Mouse (Mus musculus): Measurements from ENCODE around the gene Hcn4. TPM values are rescaled to one million over a fixed set of nuclear protein-coding genes. Genes with fewer than 3 reads are reported as not detected.

Hcn4 gene
- total and polyA plus RNA-seq, 3 experiments: 0.11 TPM; not detected in 2

DNA sequence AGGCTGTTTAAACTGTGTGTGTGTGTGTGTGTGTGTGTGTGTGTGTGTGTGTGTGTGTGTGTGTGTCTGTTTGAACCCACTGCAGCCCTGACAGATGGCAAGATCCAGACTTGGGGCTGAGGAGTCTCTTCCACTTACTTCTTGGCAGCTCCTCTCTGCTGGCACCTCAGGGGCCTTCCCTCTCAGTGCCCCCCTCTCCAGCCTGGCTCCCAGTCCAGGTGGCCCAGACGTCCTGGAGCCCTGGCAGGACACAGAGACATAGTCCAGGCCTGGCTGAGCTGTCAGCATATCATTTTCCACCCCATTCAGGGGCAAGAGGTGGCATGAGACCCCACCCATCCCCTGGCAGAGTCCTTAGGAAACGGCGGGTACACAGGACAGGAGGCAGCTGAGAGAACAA, 5.5 kb upstream of the Hcn4 start:
- H3K4me3 ChIP-seq (ENCODE audit: low read depth, low read length): no peak overlapping the region
- H3K27me3 ChIP-seq (ENCODE audit: insufficient read depth, low read length): peaks cover 18% of the 10 kb centered on the region; the same call in 1 of the 2 replicates
- H3K9me3 ChIP-seq (replicated peaks): 0 out of 2 replicates have a peak, but pooled peaks cover 4% of the 10 kb centered on the region
- H3K36me3 ChIP-seq (replicated peaks): no peaks in the 10 kb centered on the region
- H3K4me1 ChIP-seq (ENCODE audit: insufficient read depth, low read depth, low read length): no peaks in the 10 kb centered on the region; the same call in 1 of the 2 replicates
- ATAC-seq (ENCODE audit: extremely low read depth, insufficient number of reproducible peaks, low FRiP score, poor library complexity, severe bottlenecking) (no peak), DNase-seq (ENCODE audit: low spot score) (no peak)
- TF ChIP-seq CTCF (IDR thresholded peaks at IDR 0.05; ENCODE audit: low read depth, low read length) (no peak), TAL1 (conservative IDR thresholded peaks at IDR 0.05; ENCODE audit: low read depth, low read length) (no peak), GATA2 (IDR thresholded peaks at IDR 0.05; ENCODE audit: borderline replicate concordance, low read depth, low read length) (no peak), GATA1 (IDR thresholded peaks at IDR 0.05; ENCODE audit: borderline replicate concordance, low read length) (no peak), POLR2AphosphoS5 (IDR thresholded peaks at IDR 0.05; ENCODE audit: insufficient replicate concordance, low read depth, low read length) (no peak)

DNA sequence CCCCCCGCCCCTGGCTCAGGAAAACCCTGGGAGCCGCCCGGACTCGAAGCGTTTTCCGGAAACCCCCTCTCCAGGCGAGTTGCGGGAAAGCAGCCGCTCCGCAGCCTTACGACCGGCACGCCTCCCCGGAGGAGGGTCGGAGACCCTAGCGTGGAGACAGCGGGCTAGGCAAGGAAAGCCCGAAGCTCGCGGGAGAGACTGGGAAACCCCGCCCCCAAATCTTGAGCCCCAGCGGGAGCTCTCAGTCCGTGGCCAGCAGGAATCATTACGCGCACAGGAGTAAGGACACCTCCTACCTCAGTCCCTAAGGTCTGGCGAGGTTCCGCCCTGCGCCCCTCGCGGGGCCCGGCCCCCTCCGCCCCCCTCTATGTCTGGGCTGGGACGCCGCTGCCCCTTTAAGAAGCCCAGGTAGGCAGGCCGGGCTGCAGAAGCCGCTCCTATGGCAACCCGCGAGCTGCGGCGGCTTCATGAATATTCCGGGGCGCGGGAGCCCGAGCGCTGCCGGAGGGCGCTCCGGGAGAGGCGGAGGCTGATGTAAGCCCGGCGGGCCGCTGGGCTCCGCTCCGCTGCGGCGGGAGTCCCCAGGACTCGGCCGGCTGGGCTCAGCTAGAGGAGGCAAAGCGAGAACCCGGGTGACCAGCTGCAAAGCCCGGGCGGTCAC, 651 bp upstream of the Hcn4 start:
- H3K27me3 ChIP-seq (ENCODE audit: insufficient read depth, low read length): peaks cover 25% of the 10 kb centered on the region; the same call in 1 of the 2 replicates
- H3K4me3 ChIP-seq (ENCODE audit: low read depth, low read length): no peak overlapping the region
- ATAC-seq (ENCODE audit: extremely low read depth, insufficient number of reproducible peaks, low FRiP score, poor library complexity, severe bottlenecking): no peak

DNA sequence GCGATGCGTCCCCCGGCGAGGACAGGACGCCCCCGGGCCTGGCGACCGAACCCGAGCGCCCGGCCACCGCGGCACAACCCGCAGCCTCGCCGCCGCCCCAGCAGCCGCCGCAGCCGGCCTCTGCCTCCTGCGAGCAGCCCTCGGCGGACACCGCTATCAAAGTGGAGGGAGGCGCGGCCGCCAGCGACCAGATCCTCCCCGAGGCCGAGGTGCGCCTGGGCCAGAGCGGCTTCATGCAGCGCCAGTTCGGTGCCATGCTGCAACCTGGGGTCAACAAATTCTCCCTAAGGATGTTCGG, 655 bp downstream of the Hcn4 start:
- no peaks in the 10 kb centered on the region; the same call in 1 of the 2 replicates for H3K4me1 ChIP-seq (ENCODE audit: insufficient read depth, low read depth, low read length)
- TF ChIP-seq GATA1 (IDR thresholded peaks at IDR 0.05; ENCODE audit: borderline replicate concordance, low read length) (no peak), TAL1 (conservative IDR thresholded peaks at IDR 0.05; ENCODE audit: low read depth, low read length) (no peak), CTCF (IDR thresholded peaks at IDR 0.05; ENCODE audit: low read depth, low read length) (no peak), POLR2AphosphoS5 (IDR thresholded peaks at IDR 0.05; ENCODE audit: insufficient replicate concordance, low read depth, low read length) (no peak), GATA2 (IDR thresholded peaks at IDR 0.05; ENCODE audit: borderline replicate concordance, low read depth, low read length) (no peak)
- no peaks in the 10 kb centered on the region for H3K36me3 ChIP-seq (replicated peaks)
- H3K4me3 ChIP-seq (ENCODE audit: low read depth, low read length): no peak overlapping the region
- DNase-seq (ENCODE audit: low spot score): no peak
- ATAC-seq (ENCODE audit: extremely low read depth, insufficient number of reproducible peaks, low FRiP score, poor library complexity, severe bottlenecking): no peak
- H3K27me3 ChIP-seq (ENCODE audit: insufficient read depth, low read length): peaks cover 20% of the 10 kb centered on the region; the same call in 1 of the 2 replicates
- peaks cover 12% of the 10 kb centered on the region for H3K9me3 ChIP-seq (replicated peaks)

More for the DNA sequence above, 651 bp upstream of the Hcn4 start:
- Histone ChIP-seq H3K9me3 (replicated peaks) (peaks cover 12% of the 10 kb centered on the region), H3K36me3 (replicated peaks) (no peaks in the 10 kb centered on the region), H3K4me1 (ENCODE audit: insufficient read depth, low read depth, low read length) (no peaks in the 10 kb centered on the region; the same call in 1 of the 2 replicates)
- no peak for TF ChIP-seq GATA2 (IDR thresholded peaks at IDR 0.05; ENCODE audit: borderline replicate concordance, low read depth, low read length)
- no peak for TF ChIP-seq GATA1 (IDR thresholded peaks at IDR 0.05; ENCODE audit: borderline replicate concordance, low read length)
- TF ChIP-seq TAL1 (conservative IDR thresholded peaks at IDR 0.05; ENCODE audit: low read depth, low read length): no peak
- TF ChIP-seq POLR2AphosphoS5 (IDR thresholded peaks at IDR 0.05; ENCODE audit: insufficient replicate concordance, low read depth, low read length): no peak
- no peak for TF ChIP-seq CTCF (IDR thresholded peaks at IDR 0.05; ENCODE audit: low read depth, low read length)
- no peak for DNase-seq (ENCODE audit: low spot score)

DNA sequence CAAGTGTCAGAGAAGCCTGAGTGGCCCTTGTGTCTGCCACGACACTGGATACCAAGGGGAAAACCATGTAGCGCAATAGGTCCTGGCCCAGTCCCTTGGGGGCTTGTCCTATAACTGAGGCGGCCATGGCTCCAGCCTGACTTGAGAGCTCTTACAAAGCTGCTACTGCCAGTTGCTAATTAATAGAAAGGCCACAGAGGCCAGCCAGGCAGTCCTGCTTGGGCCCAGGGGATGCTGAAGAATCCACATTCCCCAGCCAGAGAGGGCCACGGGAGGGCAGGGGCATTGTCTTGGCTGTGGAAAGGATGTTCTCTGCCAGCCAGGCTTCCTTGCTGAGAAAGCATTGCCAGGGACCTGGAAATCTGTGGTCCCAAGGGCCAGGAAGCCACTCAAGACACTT, 6.4 kb downstream of the Hcn4 start:
- DNase-seq (ENCODE audit: low spot score): no peak
- Histone ChIP-seq H3K4me3 (ENCODE audit: low read depth, low read length) (no peak overlapping the region), H3K9me3 (replicated peaks) (no peaks in the 10 kb centered on the region), H3K36me3 (replicated peaks) (no peaks in the 10 kb centered on the region), H3K27me3 (ENCODE audit: insufficient read depth, low read length) (peaks cover 3% of the 10 kb centered on the region; the same call in 1 of the 2 replicates), H3K4me1 (ENCODE audit: insufficient read depth, low read depth, low read length) (no peaks in the 10 kb centered on the region)
- TF ChIP-seq POLR2AphosphoS5 (IDR thresholded peaks at IDR 0.05; ENCODE audit: insufficient replicate concordance, low read depth, low read length): no peak
- TF ChIP-seq TAL1 (conservative IDR thresholded peaks at IDR 0.05; ENCODE audit: low read depth, low read length): no peak
- no peak for TF ChIP-seq GATA1 (IDR thresholded peaks at IDR 0.05; ENCODE audit: borderline replicate concordance, low read length)
- no peak for TF ChIP-seq GATA2 (IDR thresholded peaks at IDR 0.05; ENCODE audit: borderline replicate concordance, low read depth, low read length)
- no peak for ATAC-seq (ENCODE audit: extremely low read depth, insufficient number of reproducible peaks, low FRiP score, poor library complexity, severe bottlenecking)

DNA sequence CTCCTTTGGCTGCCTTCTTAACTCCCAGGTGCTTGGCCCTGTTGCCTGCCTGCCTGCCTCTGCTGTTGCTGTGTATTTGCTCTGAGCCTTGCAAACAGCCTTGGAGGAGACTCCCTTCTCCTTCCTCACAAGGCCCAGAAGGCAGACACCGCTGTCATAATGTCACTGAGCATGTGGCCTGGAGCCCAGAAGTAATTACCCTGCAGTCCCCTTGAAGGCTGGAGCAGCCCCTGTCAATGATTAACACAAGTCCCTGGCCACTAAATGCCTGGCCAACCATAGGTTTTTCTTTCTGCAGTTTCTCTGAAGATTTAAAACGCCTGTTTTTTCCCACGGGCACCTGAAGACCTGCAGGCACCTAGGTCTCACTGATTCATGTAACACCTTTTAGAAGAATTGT, 9.7 kb downstream of the Hcn4 start:
- no peak for DNase-seq (ENCODE audit: low spot score)
- no peak for ATAC-seq (ENCODE audit: extremely low read depth, insufficient number of reproducible peaks, low FRiP score, poor library complexity, severe bottlenecking)
- TF ChIP-seq CTCF (IDR thresholded peaks at IDR 0.05; ENCODE audit: low read depth, low read length) (no peak), TAL1 (conservative IDR thresholded peaks at IDR 0.05; ENCODE audit: low read depth, low read length) (no peak), POLR2AphosphoS5 (IDR thresholded peaks at IDR 0.05; ENCODE audit: insufficient replicate concordance, low read depth, low read length) (no peak), GATA2 (IDR thresholded peaks at IDR 0.05; ENCODE audit: borderline replicate concordance, low read depth, low read length) (no peak), GATA1 (IDR thresholded peaks at IDR 0.05; ENCODE audit: borderline replicate concordance, low read length) (no peak)
- Histone ChIP-seq H3K4me3 (ENCODE audit: low read depth, low read length) (no peak overlapping the region), H3K36me3 (replicated peaks) (no peaks in the 10 kb centered on the region), H3K9me3 (replicated peaks) (no peaks in the 10 kb centered on the region), H3K27me3 (ENCODE audit: insufficient read depth, low read length) (peaks cover 10% of the 10 kb centered on the region; the same call in 1 of the 2 replicates), H3K4me1 (ENCODE audit: insufficient read depth, low read depth, low read length) (no peaks in the 10 kb centered on the region)

DNA sequence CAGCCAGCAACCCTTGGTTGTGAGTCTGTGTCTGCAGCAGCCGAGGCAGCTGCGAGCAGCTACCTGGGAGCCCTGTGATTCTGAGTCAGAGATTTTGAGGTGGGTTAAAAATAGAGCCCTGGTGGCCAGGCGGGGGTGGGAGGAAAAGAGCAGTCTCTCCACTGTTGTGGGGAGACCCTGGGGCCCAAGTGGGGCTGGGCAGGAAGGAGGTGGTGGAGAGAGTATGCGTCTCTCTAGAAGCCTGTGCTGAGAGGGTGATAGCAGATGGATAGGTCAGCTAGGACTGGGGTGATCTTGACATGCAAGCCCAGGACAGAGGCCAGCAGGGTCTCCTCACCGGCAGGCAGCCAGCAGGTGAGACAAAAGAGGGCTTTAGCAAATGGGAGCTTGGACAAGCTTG, 14.0 kb downstream of the Hcn4 start:
- Histone ChIP-seq H3K27me3 (ENCODE audit: insufficient read depth, low read length) (peaks cover 16% of the 10 kb centered on the region), H3K4me1 (ENCODE audit: insufficient read depth, low read depth, low read length) (no peaks in the 10 kb centered on the region), H3K4me3 (ENCODE audit: low read depth, low read length) (no peak overlapping the region), H3K36me3 (replicated peaks) (no peaks in the 10 kb centered on the region), H3K9me3 (replicated peaks) (no peaks in the 10 kb centered on the region)
- DNase-seq (ENCODE audit: low spot score) (no peak), ATAC-seq (ENCODE audit: extremely low read depth, insufficient number of reproducible peaks, low FRiP score, poor library complexity, severe bottlenecking) (no peak)
- TF ChIP-seq CTCF (IDR thresholded peaks at IDR 0.05; ENCODE audit: low read depth, low read length): no peak
- TF ChIP-seq GATA1 (IDR thresholded peaks at IDR 0.05; ENCODE audit: borderline replicate concordance, low read length): no peak
- no peak for TF ChIP-seq TAL1 (conservative IDR thresholded peaks at IDR 0.05; ENCODE audit: low read depth, low read length)
- TF ChIP-seq GATA2 (IDR thresholded peaks at IDR 0.05; ENCODE audit: borderline replicate concordance, low read depth, low read length): no peak
- TF ChIP-seq POLR2AphosphoS5 (IDR thresholded peaks at IDR 0.05; ENCODE audit: insufficient replicate concordance, low read depth, low read length): no peak

Measured in G1E (cell line).